Mouse (Mus musculus): ENCODE results near the gene Cry1. TPM values are rescaled to one million over a fixed set of nuclear protein-coding genes. Genes with fewer than 3 reads are reported as not detected.
A peak's percentile ranks its signal among the peaks of the same experiment; 100 is the strongest.

The Cry1 gene
- 36.6 and 37.2 TPM in 2 replicates for polyA plus RNA-seq (2016; fragmentation: Nextera tagmentation; extraction: Ambion mirVana)

DNA sequence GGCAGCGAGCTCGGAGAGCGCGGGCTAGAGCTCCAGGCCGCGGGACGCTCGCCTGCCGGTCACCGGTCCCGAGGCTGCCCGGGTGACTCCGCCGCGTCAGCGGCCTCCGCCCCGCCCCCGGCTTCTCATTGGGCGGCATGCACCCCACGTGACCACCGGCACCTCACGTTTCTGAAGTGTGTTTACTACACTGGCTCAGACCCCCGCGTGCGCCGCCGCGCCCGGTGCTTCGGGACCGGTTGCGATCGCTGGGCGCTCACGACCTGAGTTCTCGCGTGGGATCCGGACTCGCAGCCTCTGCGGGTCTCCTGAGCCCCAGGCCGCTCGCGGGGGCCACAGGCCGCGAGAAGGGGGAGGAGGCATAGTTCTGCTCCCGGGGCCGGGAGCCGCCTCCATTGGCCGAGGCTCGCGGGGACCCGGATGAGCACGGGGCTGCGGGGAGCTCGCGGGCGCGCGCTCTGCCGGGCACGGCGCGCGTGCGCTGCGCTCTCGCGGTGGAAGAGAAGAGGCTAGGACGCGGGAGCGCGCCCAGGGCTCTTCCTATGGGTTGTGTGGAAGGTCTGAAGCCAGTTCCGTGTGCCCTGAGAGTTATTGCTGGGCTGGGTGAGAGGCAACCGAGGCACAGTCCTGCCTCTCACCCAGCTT, at the start of gene Cry1:
Gene Cry1 (minus strand): TSS at position 101 of the 645 bp plus-strand sequence.
- H3K9ac ChIP-seq: peak within 1 kb of the TSS; percentile 78
- ATAC-seq (ENCODE audit: low FRiP score, low read depth): peak; percentile 95
- H3K4me1 ChIP-seq: peaks cover 11% of the 10 kb centered on the region
- H3K9me3 ChIP-seq: no peaks in the 10 kb centered on the region
- H3K27ac ChIP-seq: peak within 1 kb of the TSS; percentile 72; the same call in 1 of the 2 replicates
- WGBS: under 1% methylated on average over 75 of the region's 75 CpGs
- H3K27me3 ChIP-seq (replicated peaks): no peaks in the 10 kb centered on the region
- no peaks in the 10 kb centered on the region for H3K36me3 ChIP-seq
- H3K4me3 ChIP-seq: peak within 1 kb of the TSS; percentile 74
- peak within 1 kb of the TSS; percentile 99 for H3K4me2 ChIP-seq (replicated peaks)

DNA sequence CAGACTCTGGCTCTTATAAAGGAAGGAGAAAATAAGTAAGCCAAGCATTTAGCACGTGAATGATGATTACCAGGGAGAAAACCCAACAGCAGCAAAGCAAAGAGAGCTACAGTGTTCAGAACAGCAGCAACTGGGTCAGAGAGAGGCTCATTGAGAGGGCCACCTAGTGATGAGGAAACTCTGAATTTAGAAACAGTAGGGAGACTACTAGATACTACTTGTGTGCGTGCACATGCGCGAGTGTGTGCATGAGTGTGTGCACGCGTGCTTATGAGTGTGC, 36.8 kb upstream of the Cry1 start:
- Histone ChIP-seq H3K27ac (no peak overlapping the region), H3K27me3 (replicated peaks) (0 out of 2 replicates have a peak, but pooled peaks cover 3% of the 10 kb centered on the region), H3K4me3 (no peak overlapping the region), H3K4me2 (replicated peaks) (no peak overlapping the region), H3K9ac (no peak overlapping the region), H3K36me3 (no peaks in the 10 kb centered on the region), H3K4me1 (no peaks in the 10 kb centered on the region), H3K9me3 (no peaks in the 10 kb centered on the region)
- whole genome bisulfite sequencing: 91% methylated on average over 6 of the region's 6 CpGs
- ATAC-seq (ENCODE audit: low FRiP score, low read depth): no peak

DNA sequence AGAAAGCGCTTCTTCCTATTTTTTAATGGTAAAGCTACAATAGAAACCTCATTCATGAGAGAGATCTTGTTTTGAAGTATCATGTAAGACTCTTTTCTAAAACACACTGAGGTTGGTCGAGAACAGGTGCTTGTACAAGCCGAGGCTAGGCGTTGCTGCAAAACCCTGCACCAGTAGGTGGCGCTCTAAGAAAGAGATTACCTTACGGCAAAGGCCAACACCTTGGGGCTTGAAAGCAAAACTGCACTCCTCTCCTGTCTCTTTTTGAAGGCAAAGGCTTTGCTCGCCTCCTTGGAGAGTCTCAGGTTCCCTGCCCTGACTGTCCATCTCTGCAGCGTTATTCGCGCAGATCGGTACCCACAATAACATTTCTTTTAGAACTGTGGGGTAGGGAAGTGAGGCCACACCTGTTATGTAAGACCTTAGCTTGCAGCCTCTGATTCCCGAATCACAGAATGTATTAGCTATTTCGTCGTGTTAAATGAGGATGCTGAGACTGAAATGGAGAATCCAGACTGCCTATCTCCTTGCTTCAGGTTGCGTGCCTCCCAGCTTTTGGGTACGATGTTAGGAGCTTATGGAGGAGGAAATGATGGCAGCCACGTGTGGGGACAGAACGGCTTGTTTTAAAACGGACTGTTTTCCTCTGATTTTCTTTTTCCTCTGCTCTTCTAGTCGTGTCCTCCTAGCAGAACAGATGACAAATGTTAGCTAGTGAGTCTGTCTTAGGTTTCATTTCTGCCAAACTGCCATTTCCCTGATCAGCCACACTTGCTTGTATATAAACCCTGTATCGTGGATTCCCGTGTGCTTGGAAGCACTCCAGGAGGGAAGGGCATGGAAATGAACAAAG, 36.3 kb upstream of the Cry1 start:
- Histone ChIP-seq H3K4me3 (no peak overlapping the region), H3K9me3 (no peaks in the 10 kb centered on the region), H3K36me3 (no peaks in the 10 kb centered on the region), H3K27ac (no peak overlapping the region), H3K27me3 (replicated peaks) (0 out of 2 replicates have a peak, but pooled peaks cover 3% of the 10 kb centered on the region), H3K4me1 (no peaks in the 10 kb centered on the region), H3K4me2 (replicated peaks) (no peak overlapping the region), H3K9ac (no peak overlapping the region)
- WGBS: 38% methylated on average over 22 of the region's 22 CpGs
- peak; percentile 65; the same call in 1 of the 2 replicates for ATAC-seq (ENCODE audit: low FRiP score, low read depth)

DNA sequence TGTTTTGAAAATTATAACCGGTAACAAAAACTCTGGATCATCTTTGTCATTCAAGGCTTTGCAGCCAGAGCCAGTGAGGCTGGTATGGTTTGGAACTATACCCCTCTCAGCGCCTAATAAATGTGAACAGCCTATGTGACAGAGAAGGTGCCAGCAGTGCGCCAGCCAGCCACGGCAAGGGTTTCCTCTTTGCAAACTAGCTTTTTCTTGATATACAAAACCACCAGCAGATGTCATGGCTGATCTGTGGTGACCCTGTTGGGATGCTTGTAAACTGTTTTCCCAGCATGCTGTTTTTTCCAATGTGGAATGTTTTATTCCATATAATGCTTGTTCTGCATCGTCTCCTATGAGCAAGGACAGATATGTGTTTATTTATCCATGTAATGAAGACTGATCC, 30.0 kb upstream of the Cry1 start:
- no peaks in the 10 kb centered on the region for H3K36me3 ChIP-seq
- H3K4me2 ChIP-seq (replicated peaks): no peak overlapping the region
- ATAC-seq (ENCODE audit: low FRiP score, low read depth): no peak
- H3K9ac ChIP-seq: no peak overlapping the region
- no peaks in the 10 kb centered on the region for H3K9me3 ChIP-seq
- no peaks in the 10 kb centered on the region for H3K4me1 ChIP-seq
- H3K27me3 ChIP-seq (replicated peaks): no peaks in the 10 kb centered on the region
- WGBS: 85% methylated on average over 5 of the region's 5 CpGs
- H3K27ac ChIP-seq: no peak overlapping the region
- H3K4me3 ChIP-seq: no peak overlapping the region

DNA sequence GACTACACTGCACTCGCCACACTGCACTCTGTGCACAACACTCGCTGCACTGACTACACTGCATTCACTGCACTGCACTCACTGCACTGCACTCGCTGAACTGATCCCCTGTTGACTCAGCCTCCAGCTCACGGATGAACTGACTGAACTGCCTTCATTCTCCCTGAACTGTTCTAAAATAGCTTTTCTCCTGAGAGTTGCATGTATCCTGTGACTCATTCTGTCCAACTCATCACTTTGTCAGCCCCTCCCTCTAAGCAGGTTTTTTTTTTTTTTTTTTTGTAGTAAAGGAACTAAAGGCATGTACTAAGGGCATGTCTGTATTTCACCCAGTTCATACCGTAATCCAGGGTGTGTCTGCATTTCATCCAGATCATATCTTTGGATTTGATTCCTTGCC, 26.8 kb upstream of the Cry1 start:
- no peak overlapping the region for H3K9ac ChIP-seq
- no peaks in the 10 kb centered on the region for H3K36me3 ChIP-seq
- H3K4me2 ChIP-seq (replicated peaks): no peak overlapping the region
- no peaks in the 10 kb centered on the region for H3K4me1 ChIP-seq
- WGBS: 90% methylated on average over 5 of the region's 5 CpGs
- H3K27me3 ChIP-seq (replicated peaks): no peaks in the 10 kb centered on the region
- no peak overlapping the region for H3K4me3 ChIP-seq
- no peak for ATAC-seq (ENCODE audit: low FRiP score, low read depth)
- H3K9me3 ChIP-seq: no peaks in the 10 kb centered on the region
- H3K27ac ChIP-seq: no peak overlapping the region

DNA sequence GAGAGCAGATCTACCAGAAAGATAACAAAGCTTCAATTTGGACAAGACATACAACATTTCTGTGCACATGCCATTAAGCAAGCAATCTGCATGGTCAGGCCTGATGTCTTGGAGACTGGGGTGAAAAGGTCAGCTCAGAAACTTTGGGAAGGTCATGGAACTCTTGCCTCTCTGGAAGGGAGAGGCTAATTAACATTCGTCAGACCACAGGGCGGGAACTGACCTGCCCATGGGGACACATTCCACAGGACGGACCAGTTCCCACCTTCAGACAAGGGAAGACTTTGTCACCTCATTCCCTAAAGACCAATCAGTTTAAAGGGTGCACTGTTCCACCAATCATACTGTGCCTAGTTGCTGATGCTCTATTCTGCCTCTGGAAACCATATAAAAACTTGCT, 25.3 kb upstream of the Cry1 start:
- no peaks in the 10 kb centered on the region for H3K4me1 ChIP-seq
- no peak for ATAC-seq (ENCODE audit: low FRiP score, low read depth)
- H3K36me3 ChIP-seq: no peaks in the 10 kb centered on the region
- no peaks in the 10 kb centered on the region for H3K9me3 ChIP-seq
- H3K9ac ChIP-seq: no peak overlapping the region
- H3K27me3 ChIP-seq (replicated peaks): no peaks in the 10 kb centered on the region
- H3K27ac ChIP-seq: no peak overlapping the region
- no peak overlapping the region for H3K4me2 ChIP-seq (replicated peaks)
- 91% methylated on average over 3 of the region's 3 CpGs for WGBS
- no peak overlapping the region for H3K4me3 ChIP-seq

DNA sequence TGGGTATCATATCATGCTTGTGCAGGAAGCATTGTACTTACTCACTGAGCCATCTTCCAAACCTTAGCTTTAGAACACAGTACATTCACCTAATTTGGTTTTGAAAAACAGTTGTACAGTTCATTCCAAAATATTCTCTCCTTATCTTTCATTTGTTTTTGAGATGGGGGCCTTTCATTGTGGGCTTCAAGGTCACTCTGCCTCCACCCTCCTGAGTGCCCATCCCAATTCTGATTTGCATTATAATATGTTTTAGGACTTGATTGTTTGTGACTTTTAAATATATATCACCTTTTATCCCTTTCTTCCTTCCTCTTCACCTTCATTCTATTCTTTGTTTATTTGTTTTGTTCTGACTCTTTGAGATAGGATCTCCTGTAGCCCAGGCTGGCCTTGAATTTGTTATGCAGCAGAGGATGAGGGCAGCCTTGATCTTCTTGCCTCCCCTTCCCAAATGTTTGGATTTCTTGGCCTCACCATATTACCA, 24.3 kb upstream of the Cry1 start:
- H3K4me1 ChIP-seq: no peaks in the 10 kb centered on the region
- no peak for ATAC-seq (ENCODE audit: low FRiP score, low read depth)
- H3K9ac ChIP-seq: no peak overlapping the region
- no peaks in the 10 kb centered on the region for H3K27me3 ChIP-seq (replicated peaks)
- H3K9me3 ChIP-seq: no peaks in the 10 kb centered on the region
- H3K36me3 ChIP-seq: no peaks in the 10 kb centered on the region
- no peak overlapping the region for H3K4me3 ChIP-seq
- no peak overlapping the region for H3K27ac ChIP-seq
- H3K4me2 ChIP-seq (replicated peaks): no peak overlapping the region

DNA sequence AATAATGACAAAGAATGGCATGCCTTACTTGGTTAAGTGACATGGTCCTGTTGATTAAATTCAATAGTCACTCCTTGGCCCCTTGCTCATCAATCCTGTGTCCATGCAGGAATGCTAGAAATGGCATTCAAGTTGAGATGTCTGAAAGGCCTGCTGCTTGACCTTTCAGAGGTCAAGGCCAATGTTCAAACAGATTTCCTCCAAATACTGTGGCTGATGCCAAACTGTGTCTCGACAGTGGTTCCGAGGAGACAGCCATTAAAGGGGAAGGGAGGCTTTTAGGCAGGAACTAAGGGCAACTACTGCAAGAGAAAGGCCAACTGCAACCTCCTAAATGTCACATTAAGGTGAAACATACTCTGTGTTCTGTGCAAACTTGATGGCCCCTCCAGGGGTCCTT, 20.5 kb upstream of the Cry1 start:
- Histone ChIP-seq H3K4me1 (no peaks in the 10 kb centered on the region), H3K27me3 (replicated peaks) (no peaks in the 10 kb centered on the region), H3K4me3 (no peak overlapping the region), H3K4me2 (replicated peaks) (no peak overlapping the region), H3K9me3 (no peaks in the 10 kb centered on the region), H3K36me3 (no peaks in the 10 kb centered on the region), H3K27ac (no peak overlapping the region), H3K9ac (no peak overlapping the region)
- no peak for ATAC-seq (ENCODE audit: low FRiP score, low read depth)
- 52% methylated on average over 2 of the region's 2 CpGs for WGBS

DNA sequence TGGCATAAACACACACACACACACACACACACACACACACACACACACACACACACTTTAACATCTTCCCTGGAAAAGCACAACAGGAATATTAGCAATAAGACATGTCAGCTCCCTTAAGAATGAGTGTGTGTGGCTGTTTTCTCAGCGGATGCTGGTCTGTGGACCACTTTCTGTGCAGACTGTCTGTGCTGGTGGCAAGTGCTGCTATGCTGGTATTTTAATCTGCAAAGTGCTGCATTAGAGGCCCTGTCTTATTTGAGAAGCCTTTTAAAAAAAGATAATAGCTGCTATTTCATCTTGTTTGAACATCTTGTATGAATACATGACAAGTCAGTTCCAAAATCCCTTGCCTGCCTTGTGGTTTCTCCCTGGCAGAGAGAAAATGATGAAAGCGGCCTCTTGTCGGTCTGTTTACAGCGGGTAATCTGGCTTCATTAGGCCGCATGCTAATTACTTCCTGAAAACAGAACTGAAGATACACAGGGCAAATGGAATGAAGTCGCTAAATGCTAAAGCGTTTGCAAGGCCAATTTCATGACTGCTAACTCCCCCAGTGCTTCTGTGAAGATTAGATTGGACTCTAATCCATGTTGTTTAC, 19.5 kb upstream of the Cry1 start:
- Histone ChIP-seq H3K9me3 (no peaks in the 10 kb centered on the region), H3K27me3 (replicated peaks) (no peaks in the 10 kb centered on the region), H3K4me3 (no peak overlapping the region), H3K4me2 (replicated peaks) (no peak overlapping the region), H3K4me1 (no peaks in the 10 kb centered on the region), H3K27ac (no peak overlapping the region), H3K9ac (no peak overlapping the region), H3K36me3 (no peaks in the 10 kb centered on the region)
- ATAC-seq (ENCODE audit: low FRiP score, low read depth): no peak
- 38% methylated on average over 7 of the region's 7 CpGs for WGBS

DNA sequence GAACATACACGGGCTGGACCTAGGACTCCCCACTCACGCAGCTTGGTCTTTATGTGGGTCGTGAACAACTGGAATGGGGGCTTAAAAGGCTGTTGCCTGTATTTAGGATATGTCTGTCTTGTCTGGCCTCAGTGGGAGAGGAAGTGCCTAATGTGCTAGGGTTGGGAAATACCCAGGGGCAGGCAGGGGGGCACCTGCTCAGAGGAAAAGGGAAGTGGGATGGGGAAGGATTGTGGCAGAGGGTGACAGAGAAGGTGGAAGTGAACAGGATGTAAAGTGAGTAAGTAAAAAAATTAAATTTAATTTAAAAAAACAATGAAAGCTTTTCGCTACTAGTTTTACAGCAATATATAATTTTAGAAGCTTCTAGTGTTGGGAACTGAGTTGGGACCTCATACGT, 9.7 kb upstream of the Cry1 start:
- no peak overlapping the region for H3K9ac ChIP-seq
- no peaks in the 10 kb centered on the region for H3K4me1 ChIP-seq
- no peak for ATAC-seq (ENCODE audit: low FRiP score, low read depth)
- H3K27me3 ChIP-seq (replicated peaks): no peaks in the 10 kb centered on the region
- no peak overlapping the region for H3K27ac ChIP-seq
- no peaks in the 10 kb centered on the region for H3K9me3 ChIP-seq
- H3K36me3 ChIP-seq: no peaks in the 10 kb centered on the region
- no peak overlapping the region for H3K4me2 ChIP-seq (replicated peaks)
- no peak overlapping the region for H3K4me3 ChIP-seq
- 82% methylated on average over 5 of the region's 5 CpGs for WGBS

DNA sequence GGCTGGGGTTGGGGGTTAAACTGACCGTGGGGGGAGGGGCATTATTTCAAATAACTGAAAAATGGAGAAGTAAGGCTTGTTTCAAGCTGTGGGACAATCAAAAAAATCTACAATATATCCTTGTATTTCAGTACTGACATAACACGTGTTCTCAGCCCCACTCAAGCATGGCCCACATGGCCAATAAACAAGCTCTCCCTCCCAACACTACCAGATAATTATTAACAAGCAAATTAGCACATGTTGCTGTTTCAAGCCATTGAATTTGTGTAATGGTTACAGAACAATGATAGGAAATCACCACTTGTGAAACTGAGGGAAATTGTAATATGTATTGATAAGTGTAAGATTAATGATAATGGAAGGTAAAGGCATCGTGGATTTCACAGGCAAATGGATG, 8.5 kb upstream of the Cry1 start:
- H3K4me1 ChIP-seq: no peaks in the 10 kb centered on the region
- WGBS: 81% methylated on average over 3 of the region's 3 CpGs
- no peak for ATAC-seq (ENCODE audit: low FRiP score, low read depth)
- no peak overlapping the region for H3K4me3 ChIP-seq
- H3K4me2 ChIP-seq (replicated peaks): no peak overlapping the region
- no peak overlapping the region for H3K9ac ChIP-seq
- no peaks in the 10 kb centered on the region for H3K36me3 ChIP-seq
- no peaks in the 10 kb centered on the region for H3K27me3 ChIP-seq (replicated peaks)
- no peak overlapping the region for H3K27ac ChIP-seq
- H3K9me3 ChIP-seq: no peaks in the 10 kb centered on the region

DNA sequence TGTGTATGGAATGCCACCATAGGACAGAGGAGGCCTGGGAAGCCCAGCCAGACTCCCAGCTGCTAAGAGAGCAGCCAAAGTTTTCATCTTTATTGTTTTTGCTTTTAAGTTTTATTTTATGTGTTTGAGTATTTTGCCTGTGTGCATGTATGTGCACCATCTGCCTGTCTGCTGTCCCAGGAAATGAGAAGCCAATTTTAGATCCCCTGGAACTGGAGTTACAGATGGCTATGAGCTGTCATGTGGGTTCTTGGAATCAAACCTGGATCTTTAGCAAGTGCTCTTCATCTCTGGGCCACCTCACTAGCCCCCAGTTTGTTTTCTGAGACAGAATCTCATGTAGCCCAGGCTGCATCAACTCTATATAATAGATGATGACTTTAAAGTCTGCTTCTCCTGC, 5.8 kb upstream of the Cry1 start:
- Histone ChIP-seq H3K9ac (no peak overlapping the region), H3K4me2 (replicated peaks) (no peak overlapping the region), H3K4me1 (no peaks in the 10 kb centered on the region), H3K9me3 (no peaks in the 10 kb centered on the region), H3K4me3 (no peak overlapping the region), H3K27me3 (replicated peaks) (no peaks in the 10 kb centered on the region), H3K27ac (no peak overlapping the region), H3K36me3 (no peaks in the 10 kb centered on the region)
- no peak for ATAC-seq (ENCODE audit: low FRiP score, low read depth)

Measured in neural tube, embryonic 12.5 days (tissue).